Mouse (Mus musculus) liver, postnatal 0 days (tissue): ENCODE data around the gene Selenom. TPM values are rescaled to one million over a fixed set of nuclear protein-coding genes. Genes with fewer than 3 reads are reported as not detected.

ENCODE experiments used
- ATAC-seq: fragments of 200-750 bp; cut with Nextera tagmentation; 2 replicates; pipeline ENCODE4 v1.8.0; 2017; ENCODE audit warnings: mild to moderate bottlenecking, moderate library complexity
- DNase-seq: peaks from one replicate; pipeline ENCODE4 v3.0.0-alpha.2; 2016
- H3K27ac ChIP-seq: fragments of 300-500 bp; sonication (generic); 2 replicates; pipeline ENCODE4 v1.5.1; 2014; ENCODE audit warnings: antibody characterized with exemption, moderate library complexity, mild to moderate bottlenecking, low read depth
- H3K27me3 ChIP-seq: fragments of 300-500 bp; sonication (generic); 2 replicates; pipeline ENCODE4 v1.6.1; 2014; ENCODE audit warnings: low read length, control low read depth, mixed read lengths; ENCODE audit not compliant: insufficient read depth
- H3K36me3 ChIP-seq: fragments of 300-500 bp; sonication (generic); replicated peaks from 2 replicates; pipeline ENCODE4 v1.6.1; 2014; ENCODE audit warnings: mild to moderate bottlenecking, control low read depth, low read length, moderate library complexity, mixed read lengths; ENCODE audit not compliant: insufficient read depth
- H3K4me1 ChIP-seq: fragments of 300-500 bp; sonication (generic); 2 replicates; pipeline ENCODE4 v1.6.1; 2014; ENCODE audit warnings: antibody characterized with exemption, mild to moderate bottlenecking, control low read depth; ENCODE audit not compliant: insufficient read depth
- H3K4me2 ChIP-seq: fragments of 300-500 bp; sonication (generic); 2 replicates; pipeline ENCODE4 v1.6.1; 2014; ENCODE audit warnings: low read depth, mild to moderate bottlenecking, low read length, moderate library complexity, mixed read lengths
- H3K4me3 ChIP-seq: fragments of 300-500 bp; sonication (generic); 2 replicates; pipeline ENCODE4 v1.5.1; 2014; ENCODE audit warnings: low read depth, low read length
- H3K9ac ChIP-seq: fragments of 300-500 bp; sonication (generic); replicated peaks from 2 replicates; pipeline ENCODE4 v1.6.1; 2014; ENCODE audit warnings: mild to moderate bottlenecking, moderate library complexity
- H3K9me3 ChIP-seq: fragments of 300-500 bp; sonication (generic); 2 replicates; pipeline ENCODE4 v1.6.1; 2016; ENCODE audit warnings: mild to moderate bottlenecking, control low read depth, low read length, mixed read lengths
- EP300 ChIP-seq: IDR thresholded peaks from 2 replicates; pipeline ENCODE4 v1.6.1; 2016; ENCODE audit warnings: antibody characterized with exemption, low read depth, mild to moderate bottlenecking
- WGBS: fragments of 180-500 bp; shearing (Covaris S2); extraction: QIAGEN DNeasy Blood & Tissue Kit; methylation state at CpG from one replicate; pipeline ENCODE4 v1.1.7; 2014; ENCODE audit not compliant: insufficient replicate concordance; 5-methylcytosine and 5-hydroxymethylcytosine counted together
- polyA plus RNA-seq: library from polyadenylated mRNA; unstranded; fragments of >200 nt; fragmentation: Nextera tagmentation; extraction: Ambion mirVana; gene quantifications from 2 replicates; pipeline ENCODE4 v1.2.1, GENCODE M21; 2015

The Selenom gene
- polyA plus RNA-seq, 1 experiment from 2014 or later: 9.9 TPM

DNA sequence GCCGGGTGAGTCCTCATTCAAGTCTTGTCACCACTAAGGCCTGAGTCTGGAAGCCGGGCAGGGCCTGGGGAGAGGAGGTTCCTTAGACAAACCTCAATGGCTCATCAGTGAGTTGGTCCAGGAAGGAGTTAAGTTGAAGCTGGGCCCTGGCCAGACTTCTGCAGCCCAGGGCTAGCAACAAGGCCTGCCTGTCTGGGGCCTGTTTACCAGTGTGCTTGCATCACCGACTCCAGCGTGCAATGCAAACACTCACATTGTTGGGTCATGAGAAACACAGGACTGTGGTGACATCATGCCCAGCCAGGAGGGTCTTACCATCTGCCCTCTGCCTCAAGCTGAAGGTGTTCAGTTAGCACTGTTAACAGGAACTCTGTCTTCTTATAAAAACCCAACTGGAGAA is 51.5 kb downstream of the Selenom start:
- WGBS: 68% methylated on average over 4 of the region's 4 CpGs
- Histone ChIP-seq H3K36me3 (no peaks in the 10 kb centered on the region), H3K27ac (peak overlapping the region; percentile 19; the same call in 1 of the 2 replicates), H3K9me3 (no peaks in the 10 kb centered on the region), H3K9ac (no peak overlapping the region), H3K4me2 (no peak overlapping the region), H3K4me1 (peaks cover 2% of the 10 kb centered on the region), H3K4me3 (no peak overlapping the region), H3K27me3 (no peaks in the 10 kb centered on the region)
- peak; percentile 99 for ATAC-seq
- TF ChIP-seq EP300: no peak
- peak; percentile 66 for DNase-seq

Other genes with a start within 250 kb of the Selenom start
- gene Drg1, start 248.3 kb upstream of the Selenom start, polyA plus RNA-seq: 83.1 and 84.7 TPM in 2 replicates
- gene Patz1, start 225.8 kb upstream of the Selenom start, polyA plus RNA-seq: 8.6 and 8.8 TPM in 2 replicates
- gene Pik3ip1, start 184.3 kb upstream of the Selenom start, polyA plus RNA-seq: 2.4 and 2.5 TPM in 2 replicates
- 6.7 and 6.8 TPM in 2 replicates for gene Limk2, start 105.5 kb upstream of the Selenom start, polyA plus RNA-seq
- 9.7 and 10.3 TPM in 2 replicates for gene Rnf185, start 62.3 kb upstream of the Selenom start, polyA plus RNA-seq
- gene Pla2g3, start 26.4 kb upstream of the Selenom start, polyA plus RNA-seq: 0.07 TPM in 1 of 2 replicates, not detected in the other
- gene Inpp5j, start 9.9 kb upstream of the Selenom start, polyA plus RNA-seq: 0.83 and 0.86 TPM in 2 replicates
- 8.4 and 8.9 TPM in 2 replicates for gene Smtn, start 25.9 kb downstream of the Selenom start, polyA plus RNA-seq
- 3.0 and 3.7 TPM in 2 replicates for gene Morc2a, start 134.5 kb downstream of the Selenom start, polyA plus RNA-seq